Mouse (Mus musculus): ENCODE data around the gene Bms1.

The Bms1 gene

GRCm38 (mm10) chr6:118419050-118419920 is at the start of gene Bms1:
TSS of gene Bms1 (minus strand) at chr6:118419474.
- peak; percentile 81 to 91 for DNase-seq

DNA sequence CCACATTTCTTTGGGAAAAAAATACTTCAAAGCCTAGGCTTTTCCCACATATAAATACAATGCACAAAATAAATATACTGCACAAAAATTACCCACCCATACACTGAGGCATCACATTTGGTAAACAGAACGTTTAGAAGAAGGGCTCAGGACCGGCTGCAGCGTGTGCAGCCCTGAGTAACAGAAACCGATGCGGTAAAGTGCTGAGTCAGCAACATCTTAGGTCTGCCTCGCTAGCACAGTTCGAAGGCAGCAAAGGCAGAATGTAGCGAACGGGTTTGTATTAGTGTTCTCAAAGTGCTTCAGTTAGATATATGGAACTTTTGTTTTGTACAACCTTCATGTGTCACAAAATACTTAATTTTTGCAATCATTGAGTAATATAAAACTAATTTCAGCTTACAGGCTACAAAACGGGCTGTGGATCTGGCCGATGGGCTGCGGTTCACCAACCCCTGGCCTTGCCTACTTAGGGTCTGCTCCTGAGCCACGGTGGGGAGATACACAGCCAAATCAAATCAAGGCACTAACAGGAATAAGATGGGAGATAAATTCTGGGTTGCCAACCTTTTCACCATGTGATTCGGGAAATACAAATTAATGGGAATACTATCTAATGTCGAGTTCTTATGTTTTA is 42.9 kb upstream of the Bms1 start:
- no peak for DNase-seq

DNA sequence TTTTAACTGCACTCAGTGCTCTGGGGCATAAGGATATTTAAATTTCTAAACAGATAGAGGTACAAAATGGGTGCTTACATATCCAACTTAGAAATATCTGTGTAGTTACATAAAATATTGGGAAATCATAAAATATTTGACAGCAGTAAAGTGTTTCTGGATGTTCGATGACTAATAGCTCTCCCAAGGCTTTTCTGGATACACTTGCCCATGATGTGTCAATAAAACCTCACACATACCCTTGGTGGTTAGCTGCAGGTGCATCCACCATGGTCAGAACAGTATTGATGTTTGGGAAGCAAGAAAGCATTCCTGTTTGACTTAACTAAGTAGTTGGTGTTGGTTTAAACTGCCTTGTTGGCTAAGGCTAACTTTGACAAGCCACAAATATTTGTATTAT is 38.5 kb upstream of the Bms1 start:
- DNase-seq: no peak

DNA sequence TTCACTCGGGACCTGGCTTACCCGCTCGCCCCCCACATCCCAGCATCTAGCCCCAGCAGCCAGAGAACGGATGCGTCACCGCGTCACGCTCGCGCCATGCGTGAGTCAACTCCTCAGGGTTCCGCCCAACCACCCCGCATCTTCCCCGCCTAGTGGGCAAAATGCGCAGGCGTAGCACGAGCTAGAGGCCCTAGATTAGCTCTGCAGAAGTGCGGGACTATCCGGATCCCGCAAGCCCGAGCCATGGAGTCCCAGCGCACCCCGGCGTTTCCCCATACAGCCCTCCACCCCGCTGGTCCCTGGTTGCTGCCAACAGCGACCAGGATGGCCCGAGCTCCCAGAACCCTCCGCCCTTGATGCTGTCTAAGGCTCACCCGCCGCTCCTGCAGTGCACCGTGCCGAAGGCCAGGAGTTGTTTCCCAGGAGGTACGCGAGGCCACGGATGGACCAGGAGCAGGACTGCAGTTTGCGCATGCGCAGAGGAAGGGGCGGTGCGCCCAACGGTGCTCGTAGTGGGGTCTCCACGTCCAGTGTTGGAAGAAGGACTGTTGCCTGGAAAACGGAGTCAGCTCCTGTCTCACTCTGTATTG is 35.9 kb upstream of the Bms1 start, which contains the start of gene Zfp248:
Gene Zfp248 (minus strand): TSS at position 487 of the 590 bp plus-strand sequence.
- DNase-seq: peak; percentile 60 to 75

DNA sequence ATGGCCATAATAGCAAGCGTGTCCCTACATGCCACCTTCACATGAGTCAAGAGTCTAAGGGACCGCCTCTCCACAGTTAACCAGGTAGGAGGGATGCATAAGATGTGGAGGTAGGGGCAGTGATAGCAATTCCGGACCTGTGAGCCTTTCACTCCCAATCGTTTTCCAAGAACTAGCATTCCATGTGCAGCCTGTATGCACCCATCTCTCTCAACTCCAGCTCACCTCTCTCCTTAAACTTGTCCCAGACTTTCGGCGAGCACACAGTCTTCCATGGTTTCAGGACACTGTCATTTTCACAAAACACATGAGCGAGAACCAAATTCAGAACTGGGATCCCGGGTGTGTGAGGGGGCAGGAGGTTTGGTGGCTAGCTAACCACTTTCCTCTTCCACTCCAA is 35.2 kb upstream of the Bms1 start:
- DNase-seq: peak in 1 of 2 experiments; percentile 5

DNA sequence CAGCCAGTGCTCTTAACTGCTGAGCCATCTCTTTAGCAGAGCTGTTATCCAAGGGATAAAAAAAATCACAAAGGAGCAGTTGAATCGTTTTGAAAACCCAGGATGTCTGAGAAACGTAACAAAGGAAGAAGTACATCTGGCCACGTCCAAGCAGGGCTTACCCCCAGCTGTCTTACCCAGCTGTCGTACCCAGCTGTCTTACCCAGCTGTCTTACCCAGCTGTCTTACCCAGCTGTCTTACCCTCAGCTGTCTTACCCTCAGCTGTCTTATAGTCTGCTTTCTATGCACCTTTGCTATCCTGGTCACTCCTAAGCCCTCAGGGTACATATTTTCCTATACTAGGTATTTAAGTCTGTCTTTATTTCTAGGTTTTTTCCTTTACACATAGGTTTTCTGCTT is 12.2 kb upstream of the Bms1 start:
- no peak for DNase-seq

DNA sequence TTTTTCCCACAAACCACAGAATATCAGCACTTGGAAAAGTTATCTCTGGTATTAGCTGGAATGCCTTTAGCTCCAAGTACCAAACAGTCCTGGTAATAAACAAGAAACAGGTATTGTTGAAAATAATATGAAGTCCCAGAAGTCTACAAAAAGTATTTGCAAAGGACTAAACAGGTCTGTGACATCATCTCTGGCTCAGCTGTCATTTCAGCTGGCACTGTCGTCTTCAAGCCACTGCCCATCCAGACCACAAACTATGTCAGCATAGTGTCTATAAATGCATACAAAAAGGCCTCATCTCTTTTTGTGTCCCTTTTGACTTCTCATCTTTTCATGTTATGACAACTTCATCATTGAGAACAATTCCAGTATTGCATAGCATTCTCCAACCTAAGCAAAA is 7.4 kb upstream of the Bms1 start:
- no peak for DNase-seq

DNA sequence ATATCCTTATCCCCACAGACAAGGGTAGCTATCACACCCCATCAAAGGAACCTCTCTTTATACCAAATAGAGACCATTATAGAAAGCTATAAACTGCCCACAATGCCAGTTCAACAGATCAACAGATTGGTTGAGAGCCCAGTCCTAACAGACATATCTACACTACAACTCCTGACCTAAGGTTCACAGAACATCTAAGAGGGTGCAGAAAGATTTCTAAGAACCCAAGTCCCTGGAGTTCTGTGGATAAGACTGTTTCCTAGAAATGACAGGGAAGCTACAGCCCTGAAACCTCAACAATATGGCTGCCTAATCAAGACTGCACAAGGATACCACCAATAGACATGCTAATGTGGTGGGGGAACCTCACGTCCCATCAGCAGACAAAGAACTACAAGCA is 8.8 kb downstream of the Bms1 start:
- no peak for DNase-seq

GRCm38 (mm10) chr6:118408510-118408909 is 10.8 kb downstream of the Bms1 start:
- DNase-seq: no peak

GRCm38 (mm10) chr6:118406421-118406820 is 12.9 kb downstream of the Bms1 start:
- DNase-seq: no peak

GRCm38 (mm10) chr6:118390746-118391145 is 28.5 kb downstream of the Bms1 start:
- no peak for DNase-seq

DNA sequence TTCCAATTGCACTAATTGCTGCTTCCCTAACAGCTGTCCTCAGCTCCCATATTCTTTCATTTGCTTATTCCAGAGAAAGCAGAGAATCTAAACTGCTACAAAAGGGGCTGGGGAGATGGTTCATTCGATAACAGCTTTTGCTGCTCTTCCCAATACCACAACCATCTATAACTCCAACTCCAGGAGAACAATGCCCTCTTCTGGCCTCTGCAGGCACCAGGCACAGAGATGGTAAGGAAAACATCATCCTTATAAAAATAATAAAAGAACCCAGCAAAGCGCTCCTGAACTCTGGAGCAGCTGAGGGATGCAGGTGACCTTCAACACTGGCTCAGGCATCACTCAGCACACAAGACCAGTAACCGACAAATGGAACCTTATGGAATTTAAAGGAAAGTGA is 33.3 kb downstream of the Bms1 start:
- DNase-seq: no peak

GRCm38 (mm10) chr6:118381234-118381633 is 38.0 kb downstream of the Bms1 start:
- DNase-seq: no peak

GRCm38 (mm10) chr6:118380630-118381029 is 38.6 kb downstream of the Bms1 start:
- DNase-seq: no peak

DNA sequence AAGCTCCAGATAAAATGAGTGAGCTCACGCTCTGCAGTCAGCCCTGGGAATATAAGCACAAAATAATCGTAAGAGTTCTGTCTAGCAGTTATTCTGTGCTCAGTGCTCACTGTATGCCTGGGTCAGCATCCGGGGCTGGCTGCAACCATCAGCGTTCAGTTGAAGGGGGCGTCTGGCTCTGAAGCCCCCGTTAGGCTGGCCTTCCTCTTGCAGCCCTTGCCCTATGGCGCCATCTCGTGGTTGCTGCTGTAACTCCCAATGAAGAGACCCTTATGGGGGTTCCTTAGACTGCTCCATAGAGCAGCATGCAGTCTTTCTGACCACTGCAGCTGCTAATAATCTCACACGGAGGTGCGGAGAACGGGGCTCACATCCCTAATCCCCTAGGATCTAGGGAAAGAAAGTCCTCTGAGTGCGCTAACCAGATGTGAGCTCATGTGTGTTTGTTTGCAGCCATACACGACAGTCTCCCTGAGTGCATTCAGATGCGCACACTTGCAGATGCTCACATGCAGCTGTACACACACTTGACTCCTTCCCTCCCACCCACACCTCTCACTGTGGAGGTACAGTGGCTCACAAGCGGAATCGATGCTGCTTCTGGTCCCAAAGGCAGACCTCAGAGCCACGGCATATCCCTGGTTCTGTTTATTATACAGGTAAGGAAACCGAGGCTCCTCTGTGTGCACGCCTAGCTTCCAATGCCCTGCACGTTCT is 39.7 kb downstream of the Bms1 start:
- peak; percentile 16 to 55 for DNase-seq

- no peak for DNase-seq
Measured at GRCm38 (mm10) chr6:118377611-118378010, 41.7 kb downstream of the Bms1 start.

DNA sequence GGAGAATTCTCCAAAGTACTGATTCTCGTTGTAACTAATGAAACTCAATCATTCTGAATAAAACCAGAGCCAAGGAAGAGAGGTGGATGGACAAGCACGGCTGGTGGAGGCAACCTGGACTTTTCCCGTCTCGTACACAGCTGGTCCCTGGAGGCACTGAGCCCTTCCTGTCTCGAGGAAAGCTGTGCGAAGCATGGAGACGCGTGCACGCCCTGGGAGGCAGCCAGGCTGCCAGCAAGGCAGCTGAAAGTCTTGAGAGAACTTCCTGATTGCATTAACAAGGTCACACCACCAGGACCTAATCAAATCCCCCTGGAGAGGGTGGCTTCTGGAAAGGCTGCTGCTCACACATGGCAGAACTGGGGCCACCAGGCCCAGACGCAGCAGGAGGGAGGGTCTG is 43.3 kb downstream of the Bms1 start:
- DNase-seq: no peak

GRCm38 (mm10) chr6:118375457-118375856 is 43.8 kb downstream of the Bms1 start:
- no peak for DNase-seq

DNA sequence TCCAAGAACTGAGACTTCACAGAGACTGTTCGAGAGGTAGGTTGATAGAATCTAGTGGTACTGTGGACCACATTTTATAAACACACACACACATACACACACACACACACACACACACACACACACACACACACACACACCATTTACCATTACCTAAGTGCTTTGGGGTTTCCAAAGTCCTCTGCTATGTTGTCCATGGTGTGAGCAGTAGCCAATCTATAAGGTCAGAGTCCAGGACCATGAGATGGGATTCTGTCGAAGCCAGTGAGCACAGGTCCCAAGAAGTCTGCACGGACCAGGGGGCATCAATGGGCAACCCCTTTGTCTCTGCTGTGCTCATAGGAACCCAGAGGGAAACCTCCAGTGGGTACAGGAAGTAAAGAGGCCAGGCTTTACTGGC is 44.2 kb downstream of the Bms1 start:
- no peak for DNase-seq

DNA sequence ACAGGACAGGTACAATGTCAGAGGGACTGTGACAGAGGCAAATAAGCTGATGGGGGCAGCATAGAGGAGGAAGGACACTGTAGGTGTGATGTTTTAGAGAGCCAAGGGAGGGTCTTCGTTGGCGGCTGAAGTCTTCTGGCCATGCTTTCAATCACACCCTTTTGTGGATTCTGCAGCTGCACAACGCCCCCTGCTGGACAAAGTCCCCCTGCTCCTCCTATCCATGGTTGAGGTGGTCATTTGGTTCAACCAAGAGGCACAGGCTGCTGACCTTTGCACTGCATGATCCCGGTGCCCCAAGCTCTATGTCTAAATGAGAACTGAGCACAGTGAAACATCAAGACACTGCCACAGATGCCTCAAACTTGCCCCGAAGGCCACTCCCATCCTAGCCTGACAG is 46.0 kb downstream of the Bms1 start:
- DNase-seq: peak in 1 of 2 experiments; percentile 24

DNA sequence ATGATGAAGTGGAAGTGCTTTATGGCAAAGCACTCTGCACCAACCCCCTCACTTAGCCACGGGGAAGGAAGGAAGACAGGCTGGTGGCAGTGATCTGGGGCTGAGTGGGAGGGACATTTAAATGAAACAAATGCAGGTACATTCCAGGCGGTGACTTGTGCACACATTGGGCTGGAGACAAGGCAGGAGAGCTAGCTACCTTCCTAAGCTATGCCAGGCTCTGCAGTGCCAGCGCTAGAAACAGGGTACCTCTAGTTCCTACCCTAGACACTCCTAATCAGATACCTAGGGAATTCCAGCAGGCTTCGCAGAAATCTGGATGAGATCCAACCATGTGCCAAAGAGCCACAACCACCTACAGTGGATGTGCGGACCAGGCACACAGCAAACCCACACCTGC is 46.5 kb downstream of the Bms1 start:
- DNase-seq: no peak

DNA sequence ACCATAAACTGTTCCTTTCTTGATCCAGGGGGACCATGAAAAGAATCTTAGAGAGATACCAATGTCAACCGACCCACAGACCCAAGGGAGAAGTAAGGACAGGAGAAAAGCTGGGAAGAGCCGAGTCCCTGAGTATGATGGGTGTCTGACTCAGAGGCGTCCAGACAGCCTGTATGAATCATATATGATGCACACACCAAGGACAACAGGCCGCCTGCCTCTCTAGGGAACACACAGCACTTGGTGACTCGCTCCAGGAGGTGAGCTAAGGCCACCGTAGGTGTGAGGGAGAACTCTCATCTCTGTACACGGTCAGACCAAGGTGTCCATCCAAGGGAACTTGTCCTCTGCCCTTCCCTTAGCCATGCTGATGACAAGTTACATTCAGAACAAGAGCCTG is 51.8 kb downstream of the Bms1 start:
- no peak for DNase-seq

DNA sequence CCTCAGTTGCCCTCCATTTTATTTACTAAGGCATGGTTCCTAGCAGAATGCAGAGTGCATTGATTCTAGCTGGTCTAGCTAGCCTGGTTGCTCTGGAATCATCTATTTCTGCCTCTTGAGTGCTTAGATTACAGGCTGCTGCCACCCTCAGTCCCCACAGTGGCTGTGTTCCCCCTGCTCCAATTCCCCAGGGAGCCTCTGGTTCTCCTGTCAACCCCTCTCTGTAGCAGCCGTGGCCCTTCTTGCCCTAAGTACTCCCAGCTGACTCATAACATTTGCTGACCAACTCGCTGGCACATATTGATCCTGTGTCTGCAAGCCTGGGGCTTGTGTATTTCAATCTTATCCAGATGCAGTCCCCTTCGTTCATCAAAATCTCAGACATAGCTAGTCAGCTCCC is 53.1 kb downstream of the Bms1 start:
- no peak for DNase-seq

Measured in spleen, adult 18-20 months (tissue).